Mouse (Mus musculus) cerebellum, adult 9-10 months (tissue): ENCODE results near the gene Taar9.
"Not testable (repeated sequence)": the region's sequence is repeated elsewhere in the genome, so short reads cannot be mapped to it uniquely, and the experiment has no call there.

ENCODE experiments used
- DNase-seq: peaks from one replicate; pipeline ENCODE4 v3.0.0; 2022

Taar9 gene

DNA sequence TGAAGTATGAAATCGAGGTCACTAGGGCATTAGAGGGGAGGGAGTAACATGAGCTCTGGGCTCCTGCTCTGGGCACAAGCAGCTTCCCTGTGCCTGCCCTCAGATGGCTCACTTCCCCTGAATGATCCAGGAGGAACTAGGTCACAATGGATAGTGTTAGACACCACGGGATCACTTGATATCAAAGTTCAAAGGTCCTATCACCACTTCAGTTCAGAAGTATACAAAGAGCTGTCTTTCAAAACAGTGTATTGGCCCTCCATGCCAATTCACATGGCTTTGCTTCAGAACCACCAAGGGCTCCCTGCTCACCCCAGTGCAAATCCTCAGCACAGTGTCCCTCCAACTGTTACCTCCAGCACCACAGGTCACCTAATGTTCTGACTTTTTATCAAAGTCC, 34.6 kb downstream of the Taar9 start:
- DNase-seq, result not testable (repeated sequence)

- no peak for DNase-seq
These were observed 50.3 kb downstream of the Taar9 start for GRCm38 (mm10) chr10:24058986-24059385.
